Mouse (Mus musculus) kidney, postnatal 10 days (tissue): ENCODE results near the gene Ptpn20.

ENCODE experiments used
- DNase-seq: peaks from one replicate; pipeline ENCODE4 v3.0.0; 2021; ENCODE audit warnings: mixed read lengths

Gene Ptpn20

GRCm38 (mm10) chr14:33588951-33589350, at the start of gene Ptpn20:
Ptpn20 (plus strand) TSS chr14:33589207.
- peak; percentile 27 for DNase-seq

DNA sequence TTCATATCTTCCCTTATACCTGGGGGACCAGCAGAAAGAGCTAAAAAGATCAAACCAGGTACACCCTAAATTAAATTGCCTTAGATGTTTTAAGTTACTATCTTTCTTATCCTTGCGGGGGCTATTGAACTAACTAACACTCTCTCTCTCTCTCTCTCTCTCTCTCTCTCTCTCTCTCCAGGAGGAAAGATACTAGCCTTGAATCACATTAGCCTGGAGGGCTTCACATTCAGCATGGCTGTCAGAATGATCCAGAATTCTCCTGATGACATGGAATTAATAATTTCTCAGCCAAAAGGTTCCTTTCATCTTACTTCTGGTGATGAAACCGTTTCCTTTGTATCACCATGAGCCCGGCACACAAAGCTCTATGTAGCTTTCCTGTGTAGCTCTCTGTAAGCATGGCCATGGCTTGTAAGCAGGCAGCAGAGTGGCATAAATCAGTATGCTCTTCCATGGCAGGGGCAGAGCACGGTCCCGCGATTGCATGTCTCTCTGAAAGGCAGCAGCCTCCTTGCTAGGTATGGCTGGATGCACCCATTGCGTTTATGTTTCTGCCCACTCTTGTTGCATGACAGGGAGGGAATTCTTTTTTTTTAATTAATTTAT, 49.3 kb upstream of the Ptpn20 start:
- no peak for DNase-seq

- DNase-seq, result no peak
Observed at GRCm38 (mm10) chr14:33545565-33546143, 43.4 kb upstream of the Ptpn20 start.

- DNase-seq, result no peak
Observed at GRCm38 (mm10) chr14:33548650-33549049, 40.4 kb upstream of the Ptpn20 start.

- DNase-seq, result no peak
Observed at GRCm38 (mm10) chr14:33549856-33550255, 39.2 kb upstream of the Ptpn20 start.

DNA sequence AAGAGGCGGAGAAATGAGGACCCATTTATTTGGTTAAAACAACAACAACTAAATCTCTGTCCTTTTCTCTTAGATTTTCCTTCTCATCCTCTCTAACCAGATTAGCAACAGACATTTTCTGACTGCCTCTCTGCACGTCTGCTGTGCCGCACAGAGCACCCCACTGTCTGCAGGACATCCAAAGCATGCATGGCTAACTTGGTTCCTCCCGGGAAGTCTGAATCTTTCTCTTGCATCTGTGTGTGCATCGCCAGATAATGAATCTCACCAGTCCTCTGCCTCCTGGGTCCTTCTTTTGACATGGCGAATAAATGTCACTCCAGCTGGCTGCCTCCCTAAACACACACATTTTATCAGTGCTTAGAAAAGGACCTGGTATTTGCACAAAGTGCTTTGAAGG, 18.3 kb upstream of the Ptpn20 start:
- no peak for DNase-seq

GRCm38 (mm10) chr14:33573643-33574042, 15.4 kb upstream of the Ptpn20 start:
- DNase-seq, result no peak

DNA sequence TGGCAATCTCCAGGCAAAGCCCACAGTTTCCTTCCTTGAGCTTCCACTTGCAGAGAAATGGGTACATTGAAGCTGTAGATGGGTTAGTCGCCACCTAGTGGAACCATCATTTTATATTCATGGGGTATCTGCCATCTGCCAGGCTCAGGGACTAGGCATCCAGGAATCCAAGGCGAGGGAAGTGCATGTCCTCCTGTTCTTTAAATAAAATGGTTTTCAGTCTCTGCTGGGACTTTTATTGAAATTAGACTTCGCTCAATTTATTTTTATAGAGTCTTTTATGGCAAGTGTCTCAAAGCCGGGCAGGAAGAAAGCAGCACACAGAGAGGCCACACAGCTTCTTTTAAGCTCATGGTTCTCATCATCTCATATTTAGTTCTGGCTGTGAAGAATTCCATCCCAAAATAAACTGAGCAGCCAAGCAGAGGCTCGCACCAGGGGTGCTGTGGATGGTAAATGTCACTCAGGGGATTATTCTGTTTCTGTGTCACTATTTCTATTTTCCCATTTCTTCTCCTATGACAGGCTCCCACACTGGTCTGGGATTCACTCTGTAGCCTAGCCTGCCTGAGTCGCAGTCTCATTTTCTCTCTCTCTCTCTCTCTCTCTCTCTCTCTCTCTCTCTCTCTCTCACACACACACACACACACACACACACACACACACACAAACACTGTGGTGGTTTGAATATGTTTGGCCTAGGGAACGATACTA, 9.1 kb upstream of the Ptpn20 start:
- DNase-seq, result no peak

- DNase-seq, result peak; percentile 9
Observed at GRCm38 (mm10) chr14:33598376-33599130, 9.5 kb downstream of the Ptpn20 start.

DNA sequence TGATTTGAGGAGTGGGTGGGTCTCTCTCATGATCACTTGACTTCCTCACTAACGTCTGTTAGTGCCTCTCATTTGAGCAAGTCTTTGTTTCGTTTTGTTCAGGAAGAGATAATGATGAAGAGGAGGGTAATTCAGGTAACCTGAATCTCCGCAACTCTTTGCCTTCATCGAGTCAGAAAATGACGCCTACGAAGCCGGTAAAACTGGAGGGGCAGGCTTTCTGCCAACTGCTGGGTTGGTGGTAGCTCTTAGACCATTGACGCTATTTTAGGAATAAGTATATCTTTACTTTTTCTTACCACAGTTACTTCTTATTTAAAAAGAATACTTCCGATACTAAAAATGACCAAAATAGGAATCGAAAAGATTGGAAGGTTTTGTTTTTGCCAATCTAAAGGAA, 18.4 kb downstream of the Ptpn20 start:
- no peak for DNase-seq

DNA sequence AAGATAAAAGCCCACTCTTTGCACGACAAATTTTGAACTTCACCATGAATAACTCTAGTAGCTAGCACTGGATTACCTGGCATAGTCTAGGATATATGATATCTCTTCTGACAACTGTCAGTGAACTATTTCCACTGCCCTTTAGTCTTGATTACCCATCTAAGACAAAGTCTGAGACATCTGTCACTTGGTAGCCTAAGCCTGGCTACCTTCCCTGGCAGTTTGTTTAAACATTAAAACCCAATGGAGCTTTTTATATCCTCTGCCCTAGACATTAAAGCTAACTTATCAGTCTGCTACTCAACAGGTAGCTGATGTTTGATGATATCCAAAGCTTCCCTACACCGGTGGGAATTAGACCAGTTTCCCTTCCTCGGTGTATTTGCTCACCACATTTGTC, 36.0 kb downstream of the Ptpn20 start:
- no peak for DNase-seq

DNA sequence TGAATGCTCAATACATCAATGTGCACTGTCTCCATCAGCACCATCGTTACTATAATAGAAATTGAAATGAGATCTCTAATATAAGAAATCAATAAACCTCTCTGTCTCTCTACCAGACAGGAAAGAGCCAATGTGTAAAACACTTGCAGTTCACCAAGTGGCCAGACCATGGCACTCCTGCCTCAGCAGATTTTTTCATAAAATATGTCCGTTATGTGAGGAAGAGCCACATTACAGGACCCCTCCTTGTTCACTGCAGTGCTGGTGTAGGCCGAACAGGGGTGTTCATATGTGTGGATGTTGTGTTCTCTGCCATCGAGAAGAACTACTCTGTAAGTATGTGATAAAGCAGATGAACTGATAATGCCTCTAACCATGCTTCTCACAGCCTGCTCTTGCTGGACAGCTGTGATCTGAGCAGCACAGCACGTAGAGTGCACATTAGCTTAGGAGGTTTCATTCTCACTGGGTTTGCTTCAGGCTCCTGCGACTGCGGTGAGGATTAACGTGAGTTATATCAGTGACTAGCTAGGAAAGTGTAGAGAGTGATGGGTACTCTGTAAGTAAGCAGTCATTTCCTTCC, 43.9 kb downstream of the Ptpn20 start:
- peak; percentile 46 for DNase-seq

- DNase-seq, result no peak
Observed at GRCm38 (mm10) chr14:33634354-33634753, 45.3 kb downstream of the Ptpn20 start.

- DNase-seq, result no peak
Observed at GRCm38 (mm10) chr14:33634774-33635173, 45.8 kb downstream of the Ptpn20 start.

GRCm38 (mm10) chr14:33639357-33639756, 50.4 kb downstream of the Ptpn20 start:
- DNase-seq, result no peak

DNA sequence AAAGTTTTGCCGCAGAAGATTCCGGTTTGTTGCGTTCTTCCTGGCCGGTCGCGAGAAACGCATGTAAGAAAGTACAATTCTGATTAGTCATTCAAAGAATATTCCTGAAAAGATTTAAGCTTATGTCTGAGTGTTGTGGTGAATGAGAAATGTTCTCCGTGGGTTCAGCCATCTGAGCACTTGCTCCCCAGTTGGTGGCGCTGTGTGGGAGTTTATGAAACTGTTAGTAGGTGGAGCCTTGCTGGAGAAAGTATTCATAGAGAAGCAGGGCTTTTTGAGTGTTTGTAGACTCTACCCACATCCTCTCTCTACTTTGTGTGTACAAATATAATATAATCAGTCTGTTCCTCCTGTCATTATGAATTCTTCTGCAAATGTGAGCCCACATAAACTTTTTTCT, 61.7 kb downstream of the Ptpn20 start:
- DNase-seq, result peak; percentile 60

DNA sequence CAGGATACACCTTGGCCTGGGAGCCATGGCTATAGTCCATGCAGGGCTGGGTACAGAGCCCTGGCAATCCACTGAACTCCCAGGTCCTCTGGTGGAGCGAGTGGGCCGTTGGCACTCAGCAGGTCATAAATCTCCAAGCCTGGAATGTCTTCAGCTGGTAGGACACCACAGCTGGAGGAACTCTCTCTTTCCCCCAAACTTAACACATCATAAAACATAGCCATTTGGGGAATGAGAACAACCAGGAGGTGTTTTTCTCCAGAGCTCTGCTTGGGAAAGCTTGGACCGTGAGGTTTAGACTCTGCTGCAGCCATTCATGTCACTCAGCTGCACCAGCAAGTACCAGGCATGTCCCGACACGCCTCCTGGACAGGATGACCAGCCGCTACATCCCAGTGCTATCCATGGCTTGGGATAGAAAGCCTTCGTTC, 68.5 kb downstream of the Ptpn20 start:
- no peak for DNase-seq

DNA sequence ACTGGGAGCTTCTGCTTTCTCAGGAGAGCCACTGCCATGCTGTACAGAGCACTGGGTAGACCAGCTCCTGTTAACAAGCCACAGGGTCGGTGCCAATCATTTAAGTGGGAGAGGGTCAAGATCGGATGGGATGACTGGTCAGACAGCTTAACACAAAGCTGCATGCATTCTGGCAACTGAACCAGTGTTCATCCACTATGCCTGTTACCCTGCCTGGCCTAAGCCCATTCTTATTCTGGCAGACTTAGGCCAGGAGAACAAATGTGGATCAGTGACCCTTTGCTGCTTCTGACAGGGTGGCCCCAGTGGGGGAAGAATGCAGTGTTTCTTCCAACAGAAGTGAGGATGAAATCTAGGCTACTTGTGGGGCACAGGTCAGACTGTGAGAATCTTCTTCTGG, 69.3 kb downstream of the Ptpn20 start:
- DNase-seq, result no peak

- DNase-seq, result peak; percentile 70
Observed at GRCm38 (mm10) chr14:33662080-33662479, 73.1 kb downstream of the Ptpn20 start.

- no peak for DNase-seq
Observed at GRCm38 (mm10) chr14:33666301-33666700, 77.3 kb downstream of the Ptpn20 start.

DNA sequence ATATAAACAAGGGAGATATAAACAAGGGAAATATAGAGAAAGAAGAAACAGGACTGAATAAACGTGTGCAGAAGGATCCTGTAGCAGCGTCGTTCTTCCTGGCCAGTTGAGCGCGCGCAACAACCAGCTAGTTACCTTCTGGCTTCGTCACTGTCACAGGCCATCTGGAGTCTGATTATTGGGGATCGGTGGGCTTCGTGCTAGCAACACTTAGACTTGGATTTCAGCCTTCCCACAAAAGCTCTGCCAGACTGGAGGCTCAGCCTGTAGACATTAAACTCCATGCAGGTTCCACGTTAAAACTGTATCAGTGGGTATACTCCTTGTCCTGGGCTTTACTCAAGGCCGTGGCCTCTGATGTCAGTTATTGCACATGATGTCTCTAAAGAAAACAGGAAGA, 80.9 kb downstream of the Ptpn20 start:
- no peak for DNase-seq

DNA sequence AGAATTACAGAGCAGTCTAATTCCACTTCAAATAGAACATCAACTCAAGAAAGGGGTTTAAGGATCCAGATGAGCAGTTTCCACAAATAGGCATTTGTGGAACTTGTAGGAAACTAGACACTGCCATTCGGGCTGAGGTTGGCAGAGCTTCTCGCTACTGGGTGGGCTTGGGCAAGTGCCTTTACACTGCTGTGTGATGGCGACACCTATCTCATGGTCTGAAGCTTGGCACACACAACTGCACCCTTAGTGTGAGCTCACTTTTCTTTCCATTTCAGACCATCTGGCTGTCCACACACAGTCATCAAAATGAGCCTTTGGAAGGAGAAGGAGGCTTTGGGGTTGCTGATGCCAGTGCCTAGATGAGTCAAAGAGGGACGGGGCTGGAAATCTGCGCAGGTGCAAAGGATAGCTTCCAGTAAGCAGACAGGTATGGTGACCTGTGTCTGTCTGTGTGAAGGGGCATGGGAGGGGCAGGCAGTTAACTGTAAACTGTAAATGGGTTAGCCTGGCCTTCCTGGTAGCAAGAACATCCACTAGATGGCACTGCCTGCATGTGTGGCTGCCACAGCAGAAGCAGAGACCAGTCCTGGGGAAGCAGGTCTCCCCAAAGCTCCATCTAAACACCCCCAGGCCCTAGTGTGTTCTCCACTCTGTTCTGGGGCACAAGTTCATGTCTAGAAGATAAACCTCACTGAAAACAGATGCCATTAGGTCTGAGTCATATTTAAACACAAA, 84.5 kb downstream of the Ptpn20 start:
- DNase-seq, result peak; percentile 81
